Mouse (Mus musculus) cerebellum, adult 8-10 months (tissue): ENCODE results near the gene Rab11fip5.

Experiments
- DNase-seq: peaks from one replicate; pipeline ENCODE4 v3.0.0; 2022

The Rab11fip5 gene

GRCm38 (mm10) chr6:85373951-85374733 lies at the start of gene Rab11fip5:
Rab11fip5 (minus strand) TSS chr6:85374634.
- no peak for DNase-seq

GRCm38 (mm10) chr6:85423836-85424379 lies 49.5 kb upstream of the Rab11fip5 start, which contains the start of gene Noto:
Noto (plus strand) TSS chr6:85423886.
- no peak for DNase-seq

GRCm38 (mm10) chr6:85419150-85419549 lies 44.7 kb upstream of the Rab11fip5 start:
- no peak for DNase-seq

- DNase-seq: no peak
These were observed 41.4 kb upstream of the Rab11fip5 start for GRCm38 (mm10) chr6:85415829-85416228.

GRCm38 (mm10) chr6:85410771-85411273 lies 36.4 kb upstream of the Rab11fip5 start:
- DNase-seq: peak; percentile 28

GRCm38 (mm10) chr6:85409003-85409402 lies 34.6 kb upstream of the Rab11fip5 start:
- no peak for DNase-seq

- no peak for DNase-seq
These were observed 28.6 kb upstream of the Rab11fip5 start for GRCm38 (mm10) chr6:85403039-85403438.

GRCm38 (mm10) chr6:85402613-85403012 lies 28.2 kb upstream of the Rab11fip5 start:
- DNase-seq: no peak

- no peak for DNase-seq
These were observed 25.3 kb upstream of the Rab11fip5 start for GRCm38 (mm10) chr6:85399715-85400114.

GRCm38 (mm10) chr6:85397165-85397564 lies 22.7 kb upstream of the Rab11fip5 start:
- no peak for DNase-seq

- DNase-seq: no peak
These were observed 20.9 kb upstream of the Rab11fip5 start for GRCm38 (mm10) chr6:85395360-85395759.

GRCm38 (mm10) chr6:85391803-85392202 lies 17.4 kb upstream of the Rab11fip5 start:
- DNase-seq: peak; percentile 70

- no peak for DNase-seq
These were observed 14.2 kb upstream of the Rab11fip5 start for GRCm38 (mm10) chr6:85388608-85389007.

- DNase-seq: no peak
These were observed 8.4 kb upstream of the Rab11fip5 start for GRCm38 (mm10) chr6:85382791-85383190.

- no peak for DNase-seq
These were observed 7.2 kb upstream of the Rab11fip5 start for GRCm38 (mm10) chr6:85381648-85382020.

GRCm38 (mm10) chr6:85380901-85381647 lies 6.6 kb upstream of the Rab11fip5 start:
- no peak for DNase-seq

- DNase-seq: peak; percentile 78
These were observed 5.9 kb upstream of the Rab11fip5 start for GRCm38 (mm10) chr6:85380201-85380900.

GRCm38 (mm10) chr6:85378629-85379028 lies 4.2 kb upstream of the Rab11fip5 start:
- DNase-seq: no peak

- no peak for DNase-seq
These were observed 3.4 kb upstream of the Rab11fip5 start for GRCm38 (mm10) chr6:85377876-85378275.

- peak; percentile 5 for DNase-seq
These were observed 2.8 kb upstream of the Rab11fip5 start for GRCm38 (mm10) chr6:85377066-85377734.

- peak; percentile 98 for DNase-seq
These were observed 290 bp upstream of the Rab11fip5 start for GRCm38 (mm10) chr6:85374734-85375114.
